Mouse (Mus musculus): Measurements from ENCODE around the gene Shkbp1. TPM values are rescaled to one million over a fixed set of nuclear protein-coding genes. Genes with fewer than 3 reads are reported as not detected.

Shkbp1 gene
- polyA plus RNA-seq, 1 experiment = 51.0 TPM

GRCm38 (mm10) chr7:27335011-27335720, 20.7 kb downstream of the Shkbp1 start:
- peaks cover 10% of the 10 kb centered on the region; the same call in 1 of the 2 replicates for H3K4me1 ChIP-seq (ENCODE audit: control insufficient read depth, insufficient read depth, low read length)
- no peak overlapping the region for H3K27ac ChIP-seq (ENCODE audit: insufficient read depth, low read depth, low read length)
- no peak for TF ChIP-seq CTCF (IDR thresholded peaks at IDR 0.05; ENCODE audit: low read depth, low read length)
- no peak for TF ChIP-seq POLR2A (IDR thresholded peaks at IDR 0.05; ENCODE audit: borderline replicate concordance, low read depth, low read length)
- no peak overlapping the region for H3K4me3 ChIP-seq (ENCODE audit: insufficient read depth, low read length)

DNA sequence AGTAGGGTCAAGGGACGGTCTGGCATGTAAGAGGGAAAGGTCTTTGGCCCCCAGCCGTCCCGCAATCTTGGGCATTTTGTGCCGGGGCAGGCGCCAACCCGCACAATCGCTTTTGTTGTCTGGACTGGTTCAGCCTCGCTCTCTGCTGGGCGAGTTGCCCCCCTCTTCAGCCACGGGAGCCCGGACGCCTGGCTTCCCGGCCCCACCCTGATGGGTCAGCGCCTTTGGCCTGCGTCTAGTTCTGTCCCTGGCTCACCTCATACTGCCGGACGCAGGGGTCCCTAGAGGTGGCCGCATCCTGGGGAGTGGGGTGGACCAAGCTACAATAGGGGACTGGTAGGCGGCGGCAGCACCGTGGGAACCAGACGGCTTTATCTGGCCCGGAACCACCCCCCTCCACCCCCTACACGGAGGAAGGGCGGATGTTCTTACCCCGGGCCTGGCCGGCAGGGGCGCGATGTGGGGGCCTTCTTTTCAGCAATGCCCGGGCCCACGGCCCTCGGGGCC, 21.4 kb downstream of the Shkbp1 start:
- Histone ChIP-seq H3K4me1 (ENCODE audit: control insufficient read depth, insufficient read depth, low read length) (peaks cover 12% of the 10 kb centered on the region), H3K27ac (ENCODE audit: insufficient read depth, low read depth, low read length) (no peak overlapping the region), H3K4me3 (ENCODE audit: insufficient read depth, low read length) (no peak overlapping the region)

GRCm38 (mm10) chr7:27333316-27333941, 22.4 kb downstream of the Shkbp1 start:
- no peak overlapping the region for H3K27ac ChIP-seq (ENCODE audit: insufficient read depth, low read depth, low read length)
- peak overlapping the region; percentile 32 for H3K4me3 ChIP-seq (ENCODE audit: insufficient read depth, low read length)
- no peak for TF ChIP-seq POLR2A (IDR thresholded peaks at IDR 0.05; ENCODE audit: borderline replicate concordance, low read depth, low read length)
- TF ChIP-seq CTCF (IDR thresholded peaks at IDR 0.05; ENCODE audit: low read depth, low read length) = no peak
- H3K4me1 ChIP-seq (ENCODE audit: control insufficient read depth, insufficient read depth, low read length) = peaks cover 14% of the 10 kb centered on the region

More for the DNA sequence above, 21.4 kb downstream of the Shkbp1 start:
- TF ChIP-seq CTCF (IDR thresholded peaks at IDR 0.05; ENCODE audit: low read depth, low read length) = no peak
- TF ChIP-seq POLR2A (IDR thresholded peaks at IDR 0.05; ENCODE audit: borderline replicate concordance, low read depth, low read length) = no peak

DNA sequence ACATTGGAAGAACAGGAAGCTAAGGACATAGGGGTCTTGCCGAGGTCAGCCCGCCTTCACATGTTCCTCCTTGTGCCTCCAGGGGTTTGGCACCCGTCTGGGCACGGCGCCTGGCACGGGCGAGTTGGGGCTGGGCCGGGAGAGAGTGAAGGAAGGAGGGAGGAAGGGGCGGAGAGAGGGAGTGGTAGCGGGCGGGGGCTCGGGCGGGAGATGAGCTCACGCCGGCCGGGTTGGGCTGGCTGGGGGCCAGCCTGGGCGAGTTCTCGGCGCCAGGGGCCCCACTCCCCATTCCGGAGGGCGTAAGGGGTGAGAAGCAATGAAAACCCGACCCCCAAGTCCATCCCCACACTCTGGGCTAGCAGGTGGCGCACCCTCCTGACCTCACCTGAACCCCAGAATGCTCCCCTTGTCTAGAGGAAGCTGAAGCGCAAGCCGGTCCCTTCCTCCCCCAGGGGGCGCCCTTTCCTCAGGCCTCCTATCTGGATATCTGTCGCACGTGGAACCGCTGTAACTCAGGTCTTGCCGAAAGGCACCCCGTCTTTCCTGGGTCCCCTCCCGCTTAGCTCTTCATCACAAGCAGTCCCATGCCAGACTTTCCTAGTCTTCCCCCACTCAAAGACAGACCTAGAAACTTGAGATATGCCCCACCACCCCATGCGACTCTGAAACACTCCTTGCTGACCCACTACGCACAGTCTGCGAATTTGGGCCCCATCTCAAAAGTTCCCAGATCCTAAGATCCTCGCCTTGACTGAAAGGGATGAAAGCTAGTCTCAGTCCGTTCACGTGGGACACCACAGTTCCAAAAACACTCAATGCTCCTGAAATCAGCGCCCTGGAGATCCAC, 23.2 kb downstream of the Shkbp1 start:
- Histone ChIP-seq H3K27ac (ENCODE audit: insufficient read depth, low read depth, low read length) (no peak overlapping the region), H3K4me3 (ENCODE audit: insufficient read depth, low read length) (peak overlapping the region; percentile 32), H3K4me1 (ENCODE audit: control insufficient read depth, insufficient read depth, low read length) (peaks cover 14% of the 10 kb centered on the region)
- peak; percentile 97 for TF ChIP-seq CTCF (IDR thresholded peaks at IDR 0.05; ENCODE audit: low read depth, low read length)
- no peak for TF ChIP-seq POLR2A (IDR thresholded peaks at IDR 0.05; ENCODE audit: borderline replicate concordance, low read depth, low read length)

DNA sequence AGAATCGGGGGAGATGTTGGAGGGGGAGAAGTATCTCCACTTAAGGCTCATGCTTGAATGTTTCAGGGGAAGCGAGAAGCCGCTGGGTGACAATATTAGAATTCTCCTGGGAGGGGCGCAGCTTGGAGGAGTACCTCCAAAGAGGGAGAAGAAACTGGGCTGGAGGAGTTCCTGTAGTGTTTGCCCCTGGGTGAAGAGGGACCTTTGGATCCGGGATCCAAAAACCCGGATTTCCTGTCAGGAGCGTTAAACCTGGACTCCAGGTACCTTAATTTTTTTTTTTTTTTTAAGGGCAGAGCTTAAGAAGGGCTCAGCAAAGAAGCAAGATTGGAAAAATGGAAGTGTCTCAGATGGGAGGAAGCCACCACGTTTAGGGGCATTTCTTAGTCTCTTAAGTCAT, 24.0 kb downstream of the Shkbp1 start:
- TF ChIP-seq POLR2A (IDR thresholded peaks at IDR 0.05; ENCODE audit: borderline replicate concordance, low read depth, low read length) = no peak
- no peak for TF ChIP-seq CTCF (IDR thresholded peaks at IDR 0.05; ENCODE audit: low read depth, low read length)
- no peak overlapping the region for H3K27ac ChIP-seq (ENCODE audit: insufficient read depth, low read depth, low read length)
- peaks cover 14% of the 10 kb centered on the region for H3K4me1 ChIP-seq (ENCODE audit: control insufficient read depth, insufficient read depth, low read length)
- peak overlapping the region; percentile 32 for H3K4me3 ChIP-seq (ENCODE audit: insufficient read depth, low read length)

GRCm38 (mm10) chr7:27331541-27331851, 24.3 kb downstream of the Shkbp1 start:
- no peak overlapping the region for H3K27ac ChIP-seq (ENCODE audit: insufficient read depth, low read depth, low read length)
- TF ChIP-seq CTCF (IDR thresholded peaks at IDR 0.05; ENCODE audit: low read depth, low read length) = no peak
- no peak for TF ChIP-seq POLR2A (IDR thresholded peaks at IDR 0.05; ENCODE audit: borderline replicate concordance, low read depth, low read length)
- peaks cover 14% of the 10 kb centered on the region for H3K4me1 ChIP-seq (ENCODE audit: control insufficient read depth, insufficient read depth, low read length)
- H3K4me3 ChIP-seq (ENCODE audit: insufficient read depth, low read length) = peak overlapping the region; percentile 32; the same call in 1 of the 2 replicates

- no peak overlapping the region for H3K27ac ChIP-seq (ENCODE audit: insufficient read depth, low read depth, low read length)
- TF ChIP-seq POLR2A (IDR thresholded peaks at IDR 0.05; ENCODE audit: borderline replicate concordance, low read depth, low read length) = no peak
- TF ChIP-seq CTCF (IDR thresholded peaks at IDR 0.05; ENCODE audit: low read depth, low read length) = no peak
- peak overlapping the region; percentile 65 for H3K4me3 ChIP-seq (ENCODE audit: insufficient read depth, low read length)
- H3K4me1 ChIP-seq (ENCODE audit: control insufficient read depth, insufficient read depth, low read length) = peaks cover 17% of the 10 kb centered on the region
These were observed 24.9 kb downstream of the Shkbp1 start for GRCm38 (mm10) chr7:27330709-27331540.

- TF ChIP-seq POLR2A (IDR thresholded peaks at IDR 0.05; ENCODE audit: borderline replicate concordance, low read depth, low read length) (no peak), CTCF (IDR thresholded peaks at IDR 0.05; ENCODE audit: low read depth, low read length) (no peak)
- H3K4me3 ChIP-seq (ENCODE audit: insufficient read depth, low read length) = peak overlapping the region; percentile 65
- H3K4me1 ChIP-seq (ENCODE audit: control insufficient read depth, insufficient read depth, low read length) = peaks cover 18% of the 10 kb centered on the region
- H3K27ac ChIP-seq (ENCODE audit: insufficient read depth, low read depth, low read length) = no peak overlapping the region
These were observed 25.8 kb downstream of the Shkbp1 start for GRCm38 (mm10) chr7:27329981-27330380.
